Mouse (Mus musculus) large intestine, adult 2 months (tissue): ENCODE measurements around the gene Negr1. TPM values are rescaled to one million over a fixed set of nuclear protein-coding genes. Genes with fewer than 3 reads are reported as not detected.

ENCODE experiments used
- DNase-seq: peaks from one replicate; pipeline ENCODE4 v3.0.0-alpha.2; 2012; ENCODE audit warnings: low read depth, low spot score
- WGBS: fragments of 180-500 bp; shearing (Covaris S2); methylation state at CpG from one replicate; pipeline ENCODE4 v1.1.7; 2018; 5-methylcytosine and 5-hydroxymethylcytosine counted together
- polyA plus RNA-seq: library from polyadenylated mRNA; depleted of rRNA; stranded (reverse); fragments of >200 nt; gene quantifications from 2 replicates; pipeline ENCODE4 v1.2.3, GENCODE M21; 2012

Gene Negr1
- polyA plus RNA-seq, 1 experiment = 0.24 TPM

DNA sequence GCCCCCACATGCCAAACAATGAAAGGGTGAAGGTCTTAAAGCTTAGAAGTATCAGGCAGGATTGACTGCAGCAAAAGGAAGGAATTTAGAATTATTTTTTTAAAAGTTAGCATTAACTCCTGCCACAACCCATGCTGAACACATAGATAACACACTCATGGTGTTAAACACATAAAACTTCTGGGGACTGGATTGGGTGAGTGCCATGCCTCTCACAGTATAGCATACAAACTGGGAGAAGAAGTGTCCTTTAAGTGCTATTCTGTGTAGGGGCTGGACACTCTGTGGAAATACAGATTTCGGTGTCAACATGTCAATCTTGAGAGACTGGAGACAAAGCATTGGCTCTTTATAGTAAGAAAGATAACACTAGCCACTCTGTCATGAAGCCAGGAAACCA is 519.0 kb downstream of the Negr1 start:
- WGBS = 90% methylated on average over 1 of the region's 1 CpGs
- no peak for DNase-seq

DNA sequence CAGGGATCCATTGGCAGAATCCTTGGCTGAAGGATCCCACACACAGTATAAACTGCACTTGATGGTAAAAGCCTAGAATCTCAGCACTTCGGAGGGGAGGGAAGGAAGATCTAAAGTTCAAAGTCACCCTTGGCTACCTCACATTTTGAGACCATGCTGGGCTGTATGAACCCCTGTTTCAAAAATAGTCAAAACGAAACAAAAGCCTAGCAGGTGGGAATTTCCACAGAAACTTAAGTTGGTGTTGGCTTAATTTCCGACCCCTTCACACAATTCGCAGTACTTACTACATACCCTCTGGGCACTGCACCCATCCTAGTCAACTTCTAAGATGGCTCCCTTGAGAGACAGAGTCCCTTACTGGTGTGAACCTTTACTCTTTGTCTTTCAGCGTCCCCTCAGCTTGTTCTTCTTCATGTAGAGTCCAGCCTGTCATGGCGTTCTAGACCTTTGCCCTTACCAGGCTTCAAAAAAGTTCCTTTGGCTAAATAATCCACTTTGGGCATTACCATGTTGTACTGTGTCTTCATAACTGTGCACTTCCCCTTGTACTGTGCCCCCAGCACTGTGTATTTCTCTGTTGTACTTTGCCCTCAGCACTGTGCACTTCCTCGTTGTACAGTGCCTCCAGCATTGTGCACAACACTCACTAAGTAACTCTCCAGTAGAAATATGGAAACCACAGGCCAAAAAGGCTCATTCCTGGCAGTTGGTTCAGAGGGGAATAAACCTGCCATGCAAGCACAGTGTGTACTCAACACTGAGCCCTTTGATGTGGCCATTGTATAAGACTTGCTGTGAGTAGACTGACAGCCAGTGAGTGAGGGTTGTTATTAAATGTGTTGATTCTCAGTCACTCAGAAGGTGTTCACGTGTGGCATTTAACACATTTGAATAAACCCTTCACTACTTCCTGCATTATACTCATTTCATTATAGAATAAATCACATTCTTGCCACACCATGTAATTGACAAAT is 521.5 kb downstream of the Negr1 start:
- 65% methylated on average over 8 of the region's 8 CpGs for WGBS
- peak; percentile 56 for DNase-seq

DNA sequence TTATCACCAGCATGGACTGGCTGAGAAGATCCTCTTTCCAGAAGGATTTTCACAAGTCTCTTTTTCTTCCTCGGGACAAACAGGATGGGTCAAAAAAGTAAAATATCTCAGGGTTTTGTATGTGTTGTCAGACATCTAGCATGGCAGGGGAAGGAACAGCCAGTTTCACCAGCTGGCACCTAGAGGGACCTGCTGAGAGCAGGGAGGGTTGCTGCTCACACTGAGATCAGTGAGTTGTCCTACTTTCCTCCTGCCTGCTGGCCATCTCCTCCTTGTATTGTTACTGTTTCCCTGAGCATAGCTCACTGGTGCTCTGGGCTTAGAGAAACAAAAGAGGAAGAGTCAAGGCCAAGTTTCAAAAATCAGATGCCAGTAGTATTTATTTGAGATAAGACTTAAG is 523.6 kb downstream of the Negr1 start:
- no peak for DNase-seq
- 85% methylated on average over 1 of the region's 1 CpGs for WGBS

DNA sequence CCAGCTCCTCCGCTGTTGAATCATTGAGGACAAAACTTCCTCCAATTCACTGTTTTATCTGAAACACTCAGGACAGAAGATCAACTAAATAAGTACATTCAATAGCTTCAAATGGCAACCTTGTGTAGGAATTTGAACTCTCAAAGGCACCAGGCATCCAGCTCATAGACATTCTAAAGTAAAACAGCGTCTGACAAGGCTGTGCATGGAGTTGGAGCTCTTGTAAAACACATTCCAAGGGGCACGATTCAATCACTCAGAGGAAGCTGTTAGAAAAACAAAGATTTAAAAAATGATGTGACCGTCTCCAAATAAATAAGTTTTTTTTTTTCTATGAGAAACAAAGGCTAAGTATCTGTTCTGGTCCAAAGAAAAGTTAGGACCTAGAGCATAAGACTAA is 528.5 kb downstream of the Negr1 start:
- 59% methylated on average over 4 of the region's 4 CpGs for WGBS

DNA sequence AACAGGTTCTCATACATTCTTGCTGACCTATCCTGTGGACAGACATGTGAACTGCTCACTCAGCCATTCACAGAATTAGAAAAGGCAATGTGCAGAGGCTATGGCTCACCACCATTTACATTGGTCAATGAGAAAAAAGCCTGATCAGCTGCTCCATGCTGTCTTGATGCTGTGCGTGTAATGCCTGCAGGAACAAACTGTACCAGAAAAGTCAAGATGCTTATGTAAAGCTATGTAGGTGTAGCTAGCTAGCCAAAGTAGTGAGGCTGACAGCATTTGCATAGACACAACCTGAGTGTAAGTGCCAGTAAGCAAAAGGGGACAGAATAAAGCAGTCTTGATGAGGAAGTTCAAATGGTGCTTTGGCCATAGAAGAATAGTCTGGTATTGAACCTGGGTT is 534.7 kb downstream of the Negr1 start:
- DNase-seq = no peak
- WGBS = 87% methylated on average over 1 of the region's 1 CpGs

More for the DNA sequence above, 528.5 kb downstream of the Negr1 start:
- DNase-seq = no peak

DNA sequence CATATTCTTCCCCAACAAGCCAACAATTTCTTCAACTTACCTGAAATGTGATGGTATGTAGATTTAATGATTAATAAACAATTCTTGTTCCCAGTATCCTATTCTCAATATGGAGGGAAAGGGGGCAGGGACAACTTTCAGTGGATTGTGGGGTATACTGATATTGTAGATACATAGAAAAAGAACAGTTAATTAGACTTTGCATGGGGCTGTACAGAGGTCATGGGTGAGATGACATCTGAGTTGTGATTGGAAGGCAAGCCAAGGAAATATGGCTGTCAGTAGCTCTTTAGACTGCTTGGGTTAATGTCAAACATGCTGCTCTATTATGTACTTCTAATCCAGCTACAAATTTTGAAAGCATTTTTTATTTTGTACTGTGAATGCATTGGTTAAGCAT is 535.9 kb downstream of the Negr1 start:
- DNase-seq = no peak

DNA sequence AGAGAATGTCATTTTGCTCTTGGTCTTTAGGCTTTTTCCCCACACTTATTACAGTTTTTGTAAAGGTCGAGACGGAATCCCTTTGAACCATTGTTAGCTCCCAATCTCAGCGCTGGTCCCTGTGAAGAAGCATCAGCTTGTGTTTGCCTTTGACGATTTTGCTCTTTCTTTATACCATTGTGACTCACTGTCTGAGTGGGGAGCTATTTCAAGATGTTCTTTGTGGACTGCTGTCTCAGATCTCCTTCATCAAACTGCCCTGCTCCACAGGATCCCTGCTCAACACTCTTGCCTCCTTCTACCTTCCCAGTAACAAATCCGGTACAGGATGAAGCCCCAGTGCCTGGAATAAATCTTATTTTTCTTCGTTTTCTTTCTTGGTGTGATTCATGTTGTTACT is 536.8 kb downstream of the Negr1 start:
- 87% methylated on average over 6 of the region's 6 CpGs for WGBS
- no peak for DNase-seq

DNA sequence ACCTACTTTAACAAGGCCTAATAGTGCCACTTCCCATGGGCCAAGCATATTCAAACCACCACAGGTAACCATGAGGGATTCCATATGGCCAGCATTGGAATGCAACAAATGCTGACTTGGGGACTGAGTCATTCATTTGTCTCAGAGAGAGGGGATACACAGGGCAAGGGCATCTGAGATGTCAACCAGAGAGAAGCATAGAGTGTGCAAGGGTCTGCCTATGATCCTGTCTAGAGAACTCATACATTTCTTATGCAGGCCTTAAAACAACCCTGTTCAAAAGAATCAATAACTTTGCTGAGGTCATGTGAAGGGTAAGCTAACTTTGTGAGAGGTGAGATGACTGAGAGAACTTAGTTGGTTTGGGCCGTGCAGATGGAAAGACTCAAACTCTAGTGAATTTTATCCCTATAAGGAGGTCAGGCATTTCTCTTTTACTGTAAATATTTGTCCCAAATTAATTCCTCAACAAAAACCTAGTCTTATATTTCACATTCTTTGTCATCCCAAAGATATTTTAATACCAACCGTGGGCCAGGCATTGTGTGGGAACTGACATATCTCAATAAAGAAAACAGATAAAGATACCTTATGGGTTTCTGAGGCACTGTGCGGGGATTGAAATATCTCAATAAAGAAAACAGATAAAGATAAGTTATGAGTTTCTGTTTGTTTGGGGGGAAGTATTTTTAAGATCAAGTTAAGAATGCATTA is 543.4 kb downstream of the Negr1 start:
- WGBS = 72% methylated on average over 3 of the region's 3 CpGs
- DNase-seq = no peak

DNA sequence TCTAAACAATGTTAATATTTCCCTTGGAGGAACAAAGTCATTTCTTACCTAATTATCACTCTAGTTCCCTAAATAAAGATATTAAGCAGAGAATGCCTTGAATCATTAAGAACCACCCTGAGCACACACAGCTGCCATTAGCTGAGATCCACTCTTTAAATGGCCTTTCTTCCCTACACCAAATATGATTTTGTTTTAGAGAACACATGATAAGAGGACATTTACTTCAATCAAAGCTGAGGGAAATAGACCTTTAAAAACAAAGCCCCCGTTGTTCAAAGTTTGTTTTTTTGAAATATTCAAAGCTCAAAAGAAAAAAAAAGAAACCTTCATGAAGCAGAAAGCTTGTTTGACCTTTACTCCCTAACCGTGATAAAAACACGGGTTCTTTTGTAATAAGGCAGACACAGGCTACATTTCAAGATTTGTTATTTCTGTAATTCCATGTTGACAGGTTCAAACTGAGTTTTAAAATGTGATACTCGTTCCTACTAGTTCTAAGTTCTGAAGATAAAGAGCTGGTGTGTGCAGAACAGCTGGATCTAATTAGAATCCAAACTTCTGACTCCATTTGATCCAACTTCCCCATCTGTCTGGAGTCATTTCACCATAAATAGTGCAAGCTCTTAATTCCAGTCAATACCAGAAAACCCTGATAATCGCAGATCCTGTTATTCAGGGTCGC is 544.1 kb downstream of the Negr1 start:
- WGBS = 29% methylated on average over 6 of the region's 6 CpGs

DNA sequence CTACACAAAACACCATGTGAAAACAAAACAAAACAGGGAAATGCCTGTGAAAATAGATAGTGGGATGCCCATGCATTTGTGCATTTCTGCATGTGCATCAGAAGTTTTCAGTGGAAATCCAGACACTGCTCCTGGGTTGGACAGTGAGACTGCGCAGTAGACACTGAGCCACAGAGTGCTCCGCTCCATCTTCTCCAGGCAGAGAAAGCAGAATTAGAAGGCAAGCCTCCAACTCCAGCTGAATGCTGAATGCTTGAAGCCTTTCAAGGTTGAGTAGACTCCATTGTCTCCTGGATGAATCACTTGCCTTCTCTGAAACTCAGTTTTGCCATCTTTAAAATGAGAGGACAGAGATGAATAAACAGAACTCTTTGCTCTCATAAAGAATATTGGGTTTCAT is 546.6 kb downstream of the Negr1 start:
- WGBS = 95% methylated on average over 2 of the region's 2 CpGs
- no peak for DNase-seq

More for the DNA sequence above, 544.1 kb downstream of the Negr1 start:
- no peak for DNase-seq

DNA sequence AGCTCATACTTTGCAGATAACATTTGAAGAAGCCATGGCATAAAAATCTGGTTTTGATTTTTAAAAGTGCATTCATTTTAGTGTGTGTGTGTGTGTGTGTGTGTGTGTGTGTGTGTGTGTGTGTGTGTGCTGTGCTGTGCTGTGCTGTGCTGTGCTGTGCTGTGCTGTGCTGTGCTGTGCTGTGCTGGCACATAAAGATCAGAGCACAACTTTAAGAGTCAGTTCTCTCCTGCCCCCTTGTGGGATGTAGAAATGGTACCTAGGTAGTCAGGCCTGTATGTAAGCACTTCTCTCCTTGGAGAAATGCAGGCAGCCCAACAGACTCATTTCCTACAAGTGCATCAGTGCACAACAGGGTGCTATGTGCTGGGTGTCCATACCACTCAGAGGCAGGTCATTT is 547.7 kb downstream of the Negr1 start:
- DNase-seq = peak; percentile 33

DNA sequence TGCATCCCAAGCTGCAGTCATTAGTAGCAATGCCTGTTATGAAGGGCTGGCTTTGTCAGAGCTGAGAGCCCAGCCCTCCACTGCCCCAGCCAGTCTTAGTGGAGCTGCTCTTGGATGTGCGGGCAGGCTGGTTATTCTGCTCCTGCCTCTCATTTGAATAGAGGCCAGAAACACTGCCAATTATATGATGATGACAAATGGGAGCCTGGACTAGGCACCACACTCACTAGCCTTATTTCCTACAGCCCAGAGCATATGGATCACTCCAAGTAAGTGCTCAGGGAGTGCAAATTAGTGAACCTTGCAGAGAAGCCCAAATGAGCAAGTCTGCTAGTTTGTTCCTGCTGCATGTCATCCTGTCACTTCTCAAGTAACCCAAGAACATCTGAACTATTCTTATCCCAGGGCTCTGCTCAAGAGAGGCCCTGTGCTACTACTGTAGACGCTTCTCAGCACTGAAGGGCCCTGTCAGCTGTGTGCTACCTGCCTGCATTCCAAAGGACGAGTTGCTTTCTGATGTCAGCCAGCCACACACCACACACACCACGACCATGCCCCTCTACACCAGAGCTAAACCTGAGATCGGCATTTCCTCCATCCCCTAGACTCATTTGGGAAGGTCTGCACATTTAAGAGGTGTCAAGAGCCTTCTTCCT is 553.6 kb downstream of the Negr1 start:
- no peak for DNase-seq
- 49% methylated on average over 5 of the region's 5 CpGs for WGBS

DNA sequence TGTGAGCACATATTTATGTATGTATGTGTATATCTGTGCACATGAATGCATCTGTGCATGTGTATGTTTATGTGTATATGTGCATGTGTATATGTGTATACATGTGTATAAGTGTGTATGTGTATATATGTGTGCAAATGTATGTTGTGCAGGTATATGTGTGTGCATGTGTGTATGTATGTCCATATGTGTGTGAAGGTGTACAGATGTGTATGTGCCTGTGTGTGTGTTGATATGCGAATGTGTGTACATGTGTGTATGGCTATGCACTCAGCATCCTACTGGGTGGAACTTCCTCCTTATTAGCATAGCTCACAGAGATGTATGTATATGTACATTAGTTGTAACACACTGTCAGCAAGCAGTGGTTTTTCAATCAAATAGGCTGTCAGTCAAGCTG is 554.4 kb downstream of the Negr1 start:
- no peak for DNase-seq
- WGBS = 97% methylated on average over 1 of the region's 1 CpGs

DNA sequence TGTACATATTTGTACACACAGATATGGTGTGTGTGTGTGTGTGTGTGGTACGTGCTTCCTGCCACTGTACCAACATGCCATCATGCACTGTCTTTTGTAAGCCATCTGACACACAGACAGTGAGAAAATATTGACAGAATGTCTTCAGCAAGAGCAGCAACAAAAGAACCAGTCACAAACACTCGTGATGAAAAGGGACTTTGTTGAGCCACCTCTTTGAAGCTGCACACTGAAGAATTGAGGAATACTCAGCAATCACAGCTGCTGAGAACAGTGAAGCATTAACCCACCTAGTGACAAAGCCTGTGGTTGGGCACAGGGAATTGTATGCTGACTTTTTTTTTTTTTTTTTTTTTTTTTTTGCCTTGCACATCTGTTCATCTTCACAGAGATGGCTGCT is 558.3 kb downstream of the Negr1 start:
- WGBS = 44% methylated on average over 2 of the region's 2 CpGs

DNA sequence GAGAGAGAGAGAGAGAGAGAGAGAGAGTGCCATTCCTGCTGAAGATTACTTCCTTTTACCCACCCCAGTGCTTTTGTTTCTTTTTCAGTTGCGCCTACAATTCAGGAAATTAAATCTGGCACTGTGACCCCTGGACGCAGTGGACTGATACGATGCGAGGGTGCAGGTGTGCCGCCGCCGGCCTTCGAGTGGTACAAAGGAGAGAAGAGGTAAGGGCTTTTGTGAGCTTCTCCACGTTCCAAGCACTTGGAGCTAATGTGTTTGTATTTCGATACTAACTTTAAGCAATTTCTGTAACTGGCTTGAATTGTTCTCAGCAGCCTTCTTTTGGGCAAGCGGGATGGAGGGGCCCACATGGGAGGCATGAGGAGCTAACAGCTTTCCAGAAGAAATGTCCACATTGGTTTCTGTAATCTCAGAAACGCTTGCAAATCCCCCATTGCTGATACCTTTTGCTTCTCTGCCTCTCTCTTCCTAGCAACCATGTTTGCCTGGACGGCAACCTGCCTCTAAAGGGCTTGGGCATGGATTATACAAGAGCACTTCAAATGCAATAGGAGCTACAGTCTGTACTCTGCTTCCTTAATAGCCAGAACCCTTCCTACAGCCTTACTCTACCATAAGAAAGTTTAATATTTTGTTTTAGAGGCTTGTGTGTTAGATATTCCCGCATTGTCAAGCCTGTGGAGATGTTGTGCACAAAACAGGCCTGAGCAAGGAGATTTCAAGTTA is 584.7 kb downstream of the Negr1 start:
- no peak for DNase-seq
- WGBS = 85% methylated on average over 14 of the region's 14 CpGs

More for the DNA sequence above, 558.3 kb downstream of the Negr1 start:
- DNase-seq = no peak

DNA sequence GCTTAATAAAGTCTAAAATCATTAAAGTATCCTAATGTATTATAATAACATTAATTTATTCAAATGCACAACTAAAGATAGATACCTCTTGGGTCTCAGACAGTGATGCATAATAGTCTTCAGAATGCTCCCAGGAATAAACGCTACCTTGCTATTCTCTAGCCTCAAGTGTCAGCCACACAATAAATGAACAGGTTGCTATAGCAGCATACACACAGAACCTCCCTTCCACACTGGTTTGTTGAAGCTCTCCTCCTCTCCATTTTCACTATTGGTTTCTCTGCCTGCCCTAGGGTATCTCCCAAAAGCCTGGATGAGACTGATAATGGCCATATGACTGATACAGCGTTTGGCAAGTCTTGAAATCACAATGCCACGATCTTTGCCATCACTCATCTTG is 593.3 kb downstream of the Negr1 start:
- DNase-seq = no peak
- 77% methylated on average over 3 of the region's 3 CpGs for WGBS

DNA sequence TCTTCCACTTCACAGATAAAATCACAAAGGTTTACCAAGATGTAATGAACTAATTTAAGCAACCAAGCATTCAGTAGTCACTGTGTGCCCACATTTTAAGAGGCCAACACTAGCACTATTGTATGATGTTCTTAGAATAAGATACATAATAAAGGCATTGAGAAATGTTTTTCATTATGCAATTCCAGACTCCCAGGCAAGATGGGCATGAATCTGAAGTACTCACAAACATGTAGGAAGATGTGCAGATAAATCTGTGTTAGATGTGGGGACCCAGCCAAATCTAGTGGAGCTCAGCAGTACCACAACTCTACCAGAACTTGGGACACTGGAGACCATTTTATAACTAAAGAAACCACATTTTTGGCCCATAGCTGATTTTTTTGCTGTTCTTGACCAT is 593.9 kb downstream of the Negr1 start:
- no peak for DNase-seq

DNA sequence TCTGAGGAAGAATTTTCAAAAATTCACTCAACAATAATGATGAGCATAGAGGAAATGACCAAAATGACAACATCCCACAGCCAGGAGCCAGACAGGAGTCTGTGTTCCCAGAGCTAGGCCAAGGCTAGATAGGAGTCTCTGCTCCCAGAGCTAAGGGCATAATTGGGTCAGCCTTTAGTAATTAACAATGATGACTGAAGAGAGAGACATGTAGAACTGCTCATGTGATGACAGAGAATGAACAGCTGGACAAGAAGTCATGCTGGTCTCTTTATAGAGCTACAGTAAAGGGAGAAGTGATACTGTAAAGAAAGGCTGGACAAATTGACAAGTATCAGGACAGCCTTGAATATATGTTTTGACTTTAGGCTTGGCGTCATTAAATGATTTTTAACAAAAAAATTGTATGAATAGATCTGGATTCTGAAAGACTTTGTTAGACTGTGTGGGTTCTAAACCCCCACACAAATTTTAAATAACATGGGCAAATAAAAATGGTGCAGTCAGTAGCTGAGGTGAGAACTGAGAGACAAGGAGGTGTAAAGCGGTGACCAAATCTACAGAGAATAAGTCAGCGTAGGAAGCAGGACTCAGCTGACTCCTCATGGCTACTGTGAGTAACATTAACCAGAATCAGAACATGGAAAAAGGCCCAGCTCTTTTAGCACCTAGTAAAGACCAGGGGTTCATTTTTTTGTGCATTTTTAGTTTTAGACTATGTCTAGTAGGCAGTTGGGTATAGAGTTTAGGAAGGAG is 603.4 kb downstream of the Negr1 start:
- no peak for DNase-seq
- 93% methylated on average over 3 of the region's 3 CpGs for WGBS

DNA sequence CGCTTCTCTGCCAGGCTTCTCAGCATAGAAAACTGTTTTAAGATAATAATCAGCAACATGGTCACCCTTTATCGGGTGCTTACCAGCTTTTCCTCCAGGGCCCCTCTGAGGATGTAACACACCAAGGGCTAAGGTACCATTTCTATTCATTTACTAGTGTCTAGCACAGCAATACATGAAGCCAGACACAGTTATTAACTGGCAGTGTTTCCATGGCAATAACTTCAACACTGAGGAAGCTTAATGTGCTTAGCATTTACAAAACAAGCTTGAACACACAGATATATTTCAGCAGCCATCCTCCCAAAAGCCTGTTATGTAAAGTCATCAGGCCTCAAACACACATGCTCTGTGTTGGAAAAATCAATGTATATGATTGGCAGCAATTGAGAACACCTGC is 620.4 kb downstream of the Negr1 start:
- WGBS = 72% methylated on average over 2 of the region's 2 CpGs

More for the DNA sequence above, 620.4 kb downstream of the Negr1 start:
- DNase-seq = no peak
